Mouse (Mus musculus) myocyte (in vitro differentiated cells): Measurements from ENCODE around the gene Fer1l5.

ENCODE experiments used
- CEBPB ChIP-seq: IDR thresholded peaks from 2 replicates; pipeline ENCODE4 v1.6.1; 2011; ENCODE audit warnings: mild to moderate bottlenecking, moderate library complexity; ENCODE audit not compliant: poor library complexity, insufficient read depth, severe bottlenecking
- E2F4 ChIP-seq: IDR thresholded peaks from one replicate; pipeline ENCODE4 v1.6.1; 2011; ENCODE audit warnings: mild to moderate bottlenecking, control low read depth, moderate library complexity; ENCODE audit not compliant: insufficient read depth
- MAX ChIP-seq: IDR thresholded peaks from one replicate; pipeline ENCODE4 v1.6.1; 2011; ENCODE audit warnings: low read depth, mild to moderate bottlenecking, control low read depth
- MYOG ChIP-seq, 3 experiments: IDR thresholded peaks; one replicate each; pipeline ENCODE4 v1.6.1; 2011; ENCODE audit warnings: control low read depth in 2 of 3, low read depth in 2 of 3, mild to moderate bottlenecking in 2 of 3; ENCODE audit not compliant: insufficient read length in 2 of 3, control insufficient read depth in 1 of 3, insufficient read depth in 1 of 3
- POLR2A ChIP-seq: IDR thresholded peaks from one replicate; pipeline ENCODE4 v1.6.1; 2011; ENCODE audit warnings: low read depth, mild to moderate bottlenecking, control low read depth, moderate library complexity; ENCODE audit not compliant: insufficient read length
- POLR2AphosphoS2 ChIP-seq: IDR thresholded peaks from one replicate; pipeline ENCODE4 v1.6.1; 2011; ENCODE audit warnings: low read depth, control low read depth; ENCODE audit not compliant: insufficient read length
- REST ChIP-seq: IDR thresholded peaks from one replicate; pipeline ENCODE4 v1.6.1; 2011; ENCODE audit warnings: mild to moderate bottlenecking, control low read depth, moderate library complexity; ENCODE audit not compliant: insufficient read depth, insufficient read length
- SRF ChIP-seq: IDR thresholded peaks from one replicate; pipeline ENCODE4 v1.6.1; 2011; ENCODE audit warnings: low read depth; ENCODE audit not compliant: control insufficient read depth, insufficient read length
- TCF12 ChIP-seq: IDR thresholded peaks from one replicate; pipeline ENCODE4 v1.6.1; 2011; ENCODE audit warnings: mild to moderate bottlenecking, control low read depth; ENCODE audit not compliant: poor library complexity, insufficient read depth, severe bottlenecking
- USF1 ChIP-seq: IDR thresholded peaks from one replicate; pipeline ENCODE4 v1.6.1; 2011; ENCODE audit warnings: low read depth, mild to moderate bottlenecking, control low read depth, moderate library complexity

GRCm38 (mm10) chr1:36467446-36467845 is 95.4 kb downstream of the Fer1l5 start:
- TF ChIP-seq CEBPB = no peak
- no peak for TF ChIP-seq SRF
- TF ChIP-seq POLR2A = no peak
- no peak for TF ChIP-seq POLR2AphosphoS2
- no peak for TF ChIP-seq MYOG (IDR thresholded peaks at IDR 0.05; ENCODE audit: control insufficient read depth in 1 of 3, insufficient read depth in 1 of 3, insufficient read length in 2 of 3, low read depth in 2 of 3)
- no peak for TF ChIP-seq TCF12
- no peak for TF ChIP-seq MAX
- no peak for TF ChIP-seq USF1
- no peak for TF ChIP-seq E2F4
- no peak for TF ChIP-seq REST
